Mouse (Mus musculus) cerebellum, postnatal 36 days (tissue): ENCODE measurements at regions not wholly inside any gene's neighbourhood (a gene's known extent, or its start where the extent isn't known, plus 50 kb on each side); places are given as distances from the start of the nearest gene placed in this dataset.

Experiments used
- DNase-seq, 2 experiments: peaks; one replicate each; pipeline ENCODE4 v3.0.0; 2021 to 2022; ENCODE audit warnings: mixed read lengths in 2 of 2

- no peak for DNase-seq
Observed at GRCm38 (mm10) chr12:107126056-107126455, 362.4 kb upstream of the 3110018I06Rik start.

GRCm38 (mm10) chr12:107127591-107127990, 360.8 kb upstream of the 3110018I06Rik start:
- DNase-seq = no peak

GRCm38 (mm10) chr12:107129232-107129631, 359.2 kb upstream of the 3110018I06Rik start:
- no peak for DNase-seq

- no peak for DNase-seq
Observed at GRCm38 (mm10) chr12:107131351-107131750, 357.1 kb upstream of the 3110018I06Rik start.

GRCm38 (mm10) chr12:107131841-107132240, 356.6 kb upstream of the 3110018I06Rik start:
- no peak for DNase-seq

- DNase-seq = no peak
Observed at GRCm38 (mm10) chr12:107132501-107132900, 355.9 kb upstream of the 3110018I06Rik start.

- no peak for DNase-seq
Observed at GRCm38 (mm10) chr12:107134353-107134752, 354.1 kb upstream of the 3110018I06Rik start.

- DNase-seq = no peak
Observed at GRCm38 (mm10) chr12:107138677-107139400, 349.6 kb upstream of the 3110018I06Rik start.

- DNase-seq = no peak
Observed at GRCm38 (mm10) chr12:107140957-107141595, 347.4 kb upstream of the 3110018I06Rik start.

GRCm38 (mm10) chr12:107142226-107142625, 346.2 kb upstream of the 3110018I06Rik start:
- no peak for DNase-seq

- no peak for DNase-seq
Observed at GRCm38 (mm10) chr12:107146608-107147121, 341.8 kb upstream of the 3110018I06Rik start.

GRCm38 (mm10) chr12:107148451-107148850, 340.0 kb upstream of the 3110018I06Rik start:
- no peak for DNase-seq

GRCm38 (mm10) chr12:107151089-107151488, 337.3 kb upstream of the 3110018I06Rik start:
- no peak for DNase-seq

GRCm38 (mm10) chr12:107154668-107155067, 333.8 kb upstream of the 3110018I06Rik start:
- DNase-seq = no peak

GRCm38 (mm10) chr12:107156791-107157428, 331.5 kb upstream of the 3110018I06Rik start:
- DNase-seq = no peak

GRCm38 (mm10) chr12:107159126-107159525, 329.3 kb upstream of the 3110018I06Rik start:
- no peak for DNase-seq

- DNase-seq = peak; percentile 7 to 10
Observed at GRCm38 (mm10) chr12:107160137-107160536, 328.3 kb upstream of the 3110018I06Rik start.

- DNase-seq = no peak
Observed at GRCm38 (mm10) chr12:107160628-107161027, 327.8 kb upstream of the 3110018I06Rik start.

- DNase-seq = no peak
Observed at GRCm38 (mm10) chr12:107170926-107171325, 317.5 kb upstream of the 3110018I06Rik start.

GRCm38 (mm10) chr12:107171676-107172075, 316.8 kb upstream of the 3110018I06Rik start:
- no peak for DNase-seq

GRCm38 (mm10) chr12:107178676-107179075, 309.8 kb upstream of the 3110018I06Rik start:
- DNase-seq = no peak

GRCm38 (mm10) chr12:107180501-107180900, 307.9 kb upstream of the 3110018I06Rik start:
- no peak for DNase-seq

GRCm38 (mm10) chr12:107181291-107181690, 307.1 kb upstream of the 3110018I06Rik start:
- no peak for DNase-seq
